Mouse (Mus musculus): ENCODE measurements around the gene Hba-a2.

DNA sequence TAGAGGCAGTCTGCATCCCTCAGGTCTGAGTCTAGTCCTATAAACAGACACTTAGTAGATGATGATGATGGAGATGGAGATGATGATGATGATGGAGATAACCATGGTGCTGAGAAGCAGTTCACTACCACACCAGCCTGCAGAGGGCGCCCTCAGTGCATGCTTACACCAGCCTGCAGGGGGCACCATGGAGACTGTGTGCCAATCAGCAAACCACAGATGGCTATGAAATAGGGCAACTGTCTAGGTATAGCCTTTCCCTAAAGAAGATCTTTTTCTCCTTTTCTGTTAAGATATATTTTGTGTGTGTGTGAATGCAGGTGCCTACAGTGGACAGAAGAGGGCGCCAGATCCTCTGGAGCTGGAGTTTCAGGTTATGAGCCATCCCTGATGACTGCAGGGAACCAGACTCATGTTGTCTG lies 46.5 kb downstream of the Hba-a2 start:
- TF ChIP-seq GATA1 (IDR thresholded peaks at IDR 0.05; ENCODE audit: low read length): no peak
- no peak for TF ChIP-seq TAL1 (IDR thresholded peaks at IDR 0.05; ENCODE audit: low read length)
